Mouse (Mus musculus) common myeloid progenitor, adult 5-6 weeks (primary cell): ENCODE measurements at regions not wholly inside any gene's neighbourhood (a gene's known extent, or its start where the extent isn't known, plus 50 kb on each side); places are given as distances from the start of the nearest gene placed in this dataset.

Experiments
- ATAC-seq: replicated peaks from 2 replicates; pipeline ENCODE4 v1.8.0; 2016; ENCODE audit warnings: low read depth, mild to moderate bottlenecking, moderate TSS enrichment, inconsistent platforms; ENCODE audit not compliant: poor library complexity, severe bottlenecking

GRCm38 (mm10) chr1:194345304-194346033 lies 272.5 kb upstream of the Plxna2 start:
- no peak for ATAC-seq

GRCm38 (mm10) chr1:194342568-194342967 lies 275.4 kb upstream of the Plxna2 start:
- no peak for ATAC-seq

- no peak for ATAC-seq
Measured at GRCm38 (mm10) chr1:194341758-194342157, 276.3 kb upstream of the Plxna2 start.

GRCm38 (mm10) chr1:194334752-194335719 lies 283.0 kb upstream of the Plxna2 start:
- ATAC-seq, result no peak

- ATAC-seq, result no peak
Measured at GRCm38 (mm10) chr1:194332639-194333038, 285.4 kb upstream of the Plxna2 start.

GRCm38 (mm10) chr1:194330471-194330870 lies 287.5 kb upstream of the Plxna2 start:
- ATAC-seq, result no peak

GRCm38 (mm10) chr1:194320320-194321036 lies 297.5 kb upstream of the Plxna2 start:
- ATAC-seq, result no peak

- ATAC-seq, result no peak
Measured at GRCm38 (mm10) chr1:194318351-194318750, 299.7 kb upstream of the Plxna2 start.

- no peak for ATAC-seq
Measured at GRCm38 (mm10) chr1:194315593-194315992, 302.4 kb upstream of the Plxna2 start.

- no peak for ATAC-seq
Measured at GRCm38 (mm10) chr1:194310373-194310772, 307.6 kb upstream of the Plxna2 start.

- no peak for ATAC-seq
Measured at GRCm38 (mm10) chr1:194308648-194309047, 309.4 kb upstream of the Plxna2 start.

GRCm38 (mm10) chr1:194303951-194304350 lies 314.1 kb upstream of the Plxna2 start:
- ATAC-seq, result no peak

- no peak for ATAC-seq
Measured at GRCm38 (mm10) chr1:194302775-194303174, 315.2 kb upstream of the Plxna2 start.

GRCm38 (mm10) chr1:194281941-194282340 lies 336.1 kb upstream of the Plxna2 start:
- ATAC-seq, result no peak

GRCm38 (mm10) chr1:194268028-194268427 lies 350.0 kb upstream of the Plxna2 start:
- no peak for ATAC-seq

GRCm38 (mm10) chr1:194262374-194262773 lies 355.6 kb upstream of the Plxna2 start:
- no peak for ATAC-seq

GRCm38 (mm10) chr1:194259957-194260356 lies 358.1 kb upstream of the Plxna2 start:
- no peak for ATAC-seq

- no peak for ATAC-seq
Measured at GRCm38 (mm10) chr1:194244776-194245366, 373.1 kb upstream of the Plxna2 start.

- ATAC-seq, result no peak
Measured at GRCm38 (mm10) chr1:194241111-194241510, 376.9 kb upstream of the Plxna2 start.

- ATAC-seq, result no peak
Measured at GRCm38 (mm10) chr1:194231206-194231605, 386.8 kb upstream of the Plxna2 start.
